Mouse (Mus musculus): ENCODE data around the gene Iqgap3.

DNA sequence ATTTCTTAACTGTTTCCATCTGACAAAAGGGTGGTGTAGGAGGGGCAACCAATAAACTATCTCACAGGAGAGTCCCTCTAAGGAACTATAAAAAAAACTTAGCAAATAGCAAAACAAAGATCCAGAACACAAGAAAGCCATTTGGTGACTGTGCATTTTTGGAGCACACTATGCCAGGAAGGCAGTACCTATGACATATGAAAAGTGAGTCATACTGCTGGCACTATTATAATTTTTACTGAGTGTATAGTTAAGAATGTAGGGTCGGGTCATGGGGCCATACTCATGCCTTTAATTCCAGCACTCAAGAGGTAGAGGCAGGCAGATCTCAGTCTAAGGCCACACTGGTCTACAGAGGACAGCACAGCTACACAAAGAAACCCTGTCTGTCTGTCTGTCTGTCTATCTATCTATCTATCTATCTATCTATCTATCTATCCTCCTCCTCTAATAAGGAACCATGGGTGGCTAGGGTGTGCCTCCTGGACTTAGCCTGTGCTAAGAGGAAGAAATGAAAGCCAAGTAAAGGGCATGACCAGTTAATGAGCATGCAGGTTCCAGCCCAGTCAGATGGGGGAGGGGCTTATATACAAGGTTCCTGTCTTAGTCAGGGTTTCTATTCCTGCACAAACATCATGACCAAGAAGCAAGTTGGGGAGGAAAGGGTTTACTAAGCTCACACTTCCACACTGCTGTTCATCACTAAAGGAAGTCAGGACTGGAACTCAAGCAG lies 46.0 kb upstream of the Iqgap3 start:
- no peak for TF ChIP-seq CTCF (IDR thresholded peaks at IDR 0.05; ENCODE audit: low read depth)
- TF ChIP-seq EP300 (optimal IDR thresholded peaks at IDR 0.05), result no peak

All from stomach, postnatal 0 days (tissue).